Mouse (Mus musculus): ENCODE measurements around the gene Synrg. TPM values are rescaled to one million over a fixed set of nuclear protein-coding genes. Genes with fewer than 3 reads are reported as not detected.

Synrg gene
- polyA plus RNA-seq, 1 experiment from 2014 or later = 3.5 TPM

DNA sequence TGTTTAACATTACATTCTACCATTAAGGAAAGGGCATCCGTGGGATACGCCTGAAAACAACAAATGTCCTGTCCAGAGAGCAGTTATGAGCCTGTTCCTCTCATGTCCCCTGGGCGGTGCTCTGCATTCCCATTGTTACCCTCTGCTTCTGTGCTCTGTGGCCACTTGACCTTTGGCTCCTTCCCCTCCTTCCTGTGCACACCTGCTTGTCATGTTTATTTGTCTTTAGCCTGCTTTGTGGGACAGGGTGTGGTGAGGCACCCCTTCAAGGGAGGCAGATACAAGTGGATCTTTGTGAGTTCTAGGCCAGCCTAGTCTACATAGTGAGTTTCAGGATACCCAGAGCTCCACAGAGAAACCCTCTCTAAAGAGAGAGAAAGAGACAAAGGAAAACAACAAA, 30.3 kb downstream of the Synrg start:
- WGBS (ENCODE audit: insufficient replicate concordance) = 79% methylated on average over 3 of the region's 3 CpGs
- H3K4me3 ChIP-seq (ENCODE audit: low read depth, low read length) = no peak overlapping the region
- peak overlapping the region; percentile 18 for H3K27ac ChIP-seq (ENCODE audit: low read depth)
- ATAC-seq (peak; percentile 83), DNase-seq (peak; percentile 19)
- no peaks in the 10 kb centered on the region for H3K27me3 ChIP-seq (ENCODE audit: insufficient read depth, low read length)
- no peaks in the 10 kb centered on the region for H3K4me1 ChIP-seq (ENCODE audit: insufficient read depth)
- no peak overlapping the region for H3K4me2 ChIP-seq (ENCODE audit: low read depth, low read length)
- peaks cover 35% of the 10 kb centered on the region for H3K36me3 ChIP-seq (replicated peaks; ENCODE audit: insufficient read depth, low read length)
- no peaks in the 10 kb centered on the region for H3K9me3 ChIP-seq (ENCODE audit: low read length)
- TF ChIP-seq EP300 (IDR thresholded peaks at IDR 0.05; ENCODE audit: low read depth) = no peak
- TF ChIP-seq CTCF (IDR thresholded peaks at IDR 0.05; ENCODE audit: low read depth) = no peak
- H3K9ac ChIP-seq (replicated peaks) = no peak overlapping the region

DNA sequence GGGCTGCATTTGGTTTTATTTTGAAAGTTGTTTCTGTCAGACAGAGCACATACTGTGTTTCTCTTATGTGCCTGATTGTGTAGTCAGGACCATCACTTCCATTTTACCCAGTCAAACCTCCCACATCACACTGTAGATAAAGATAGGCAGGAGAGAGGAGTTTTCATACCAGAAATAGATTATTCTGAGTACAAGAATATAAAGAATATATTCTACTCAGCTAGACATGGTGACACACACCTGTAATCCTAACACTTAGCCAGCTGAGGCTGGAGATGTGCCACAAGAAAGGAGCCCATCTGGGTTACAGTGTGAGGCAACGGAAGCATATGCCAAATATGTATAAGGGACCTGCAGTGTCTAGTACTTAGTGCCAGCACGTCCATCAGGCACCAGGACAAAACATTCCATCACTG, 31.3 kb downstream of the Synrg start:
- H3K36me3 ChIP-seq (replicated peaks; ENCODE audit: insufficient read depth, low read length) = peaks cover 38% of the 10 kb centered on the region
- WGBS (ENCODE audit: insufficient replicate concordance) = 90% methylated on average over 2 of the region's 2 CpGs
- H3K9ac ChIP-seq (replicated peaks) = no peak overlapping the region
- ATAC-seq (no peak), DNase-seq (no peak)
- no peaks in the 10 kb centered on the region for H3K27me3 ChIP-seq (ENCODE audit: insufficient read depth, low read length)
- H3K27ac ChIP-seq (ENCODE audit: low read depth) = no peak overlapping the region
- no peak overlapping the region for H3K4me3 ChIP-seq (ENCODE audit: low read depth, low read length)
- no peak overlapping the region for H3K4me2 ChIP-seq (ENCODE audit: low read depth, low read length)
- no peak for TF ChIP-seq EP300 (IDR thresholded peaks at IDR 0.05; ENCODE audit: low read depth)
- TF ChIP-seq CTCF (IDR thresholded peaks at IDR 0.05; ENCODE audit: low read depth) = no peak
- no peaks in the 10 kb centered on the region for H3K4me1 ChIP-seq (ENCODE audit: insufficient read depth)
- H3K9me3 ChIP-seq (ENCODE audit: low read length) = no peaks in the 10 kb centered on the region

DNA sequence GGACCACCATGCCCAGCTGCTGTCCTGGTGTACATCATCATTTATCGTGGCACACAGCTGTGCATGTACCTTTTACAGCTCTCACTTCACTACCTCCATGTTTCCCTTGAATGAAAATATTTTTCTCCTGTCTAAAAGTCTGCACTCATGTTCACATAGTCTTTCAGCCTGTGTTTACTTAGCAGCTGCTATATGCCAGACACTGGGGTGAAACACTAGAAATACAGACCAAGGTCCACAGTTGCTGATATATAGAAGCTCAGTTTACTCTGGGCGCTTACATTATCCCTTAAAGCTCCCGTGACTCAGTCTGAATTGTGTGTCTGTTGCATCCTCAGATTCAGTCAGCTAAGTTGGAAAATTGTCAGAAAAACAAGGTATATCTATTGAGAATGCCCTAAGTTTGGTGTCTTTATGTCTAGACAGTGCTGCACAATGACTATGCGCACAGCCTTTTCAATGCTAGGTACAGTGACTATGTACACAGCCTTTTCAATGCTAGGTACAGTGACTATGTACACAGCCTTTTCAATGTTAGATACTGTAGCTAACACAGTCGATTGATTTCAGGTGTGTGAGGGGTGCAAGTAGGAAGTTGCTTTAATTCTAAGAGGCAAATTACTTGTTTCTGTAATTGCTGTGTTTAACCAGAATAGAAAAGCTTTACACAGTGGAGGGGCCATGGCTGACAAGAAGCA, 33.1 kb downstream of the Synrg start:
- TF ChIP-seq CTCF (IDR thresholded peaks at IDR 0.05; ENCODE audit: low read depth) (no peak), EP300 (IDR thresholded peaks at IDR 0.05; ENCODE audit: low read depth) (no peak)
- DNase-seq (no peak), ATAC-seq (no peak)
- WGBS (ENCODE audit: insufficient replicate concordance) = 59% methylated on average over 5 of the region's 5 CpGs
- no peak overlapping the region for H3K9ac ChIP-seq (replicated peaks)
- no peak overlapping the region for H3K4me2 ChIP-seq (ENCODE audit: low read depth, low read length)
- no peaks in the 10 kb centered on the region for H3K9me3 ChIP-seq (ENCODE audit: low read length)
- H3K27me3 ChIP-seq (ENCODE audit: insufficient read depth, low read length) = no peaks in the 10 kb centered on the region
- H3K27ac ChIP-seq (ENCODE audit: low read depth) = peak overlapping the region; percentile 1; the same call in 1 of the 2 replicates
- H3K4me1 ChIP-seq (ENCODE audit: insufficient read depth) = no peaks in the 10 kb centered on the region
- H3K4me3 ChIP-seq (ENCODE audit: low read depth, low read length) = no peak overlapping the region
- H3K36me3 ChIP-seq (replicated peaks; ENCODE audit: insufficient read depth, low read length) = peaks cover 43% of the 10 kb centered on the region

DNA sequence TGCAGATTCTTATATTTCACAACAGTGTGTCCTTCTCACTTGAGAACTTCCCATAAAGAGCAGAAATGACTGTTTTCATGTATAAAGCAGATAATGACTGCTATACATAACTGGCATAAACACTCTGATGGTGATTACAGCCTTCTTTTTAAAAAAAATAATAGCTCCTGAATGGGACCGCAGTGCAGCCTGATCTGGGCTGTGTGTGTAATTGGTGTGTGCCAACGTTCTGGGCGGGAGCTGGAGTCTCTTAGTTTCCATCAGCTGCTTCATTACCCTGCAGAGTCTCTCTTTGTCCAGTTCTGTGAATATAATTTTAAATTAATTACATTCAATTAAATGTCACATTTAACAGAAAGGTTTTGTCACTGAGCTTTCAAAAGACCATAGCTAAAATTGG, 34.8 kb downstream of the Synrg start:
- no peaks in the 10 kb centered on the region for H3K4me1 ChIP-seq (ENCODE audit: insufficient read depth)
- no peak overlapping the region for H3K4me3 ChIP-seq (ENCODE audit: low read depth, low read length)
- H3K27ac ChIP-seq (ENCODE audit: low read depth) = no peak overlapping the region
- no peak for DNase-seq
- ATAC-seq = no peak
- no peaks in the 10 kb centered on the region for H3K27me3 ChIP-seq (ENCODE audit: insufficient read depth, low read length)
- H3K4me2 ChIP-seq (ENCODE audit: low read depth, low read length) = no peak overlapping the region
- no peaks in the 10 kb centered on the region for H3K9me3 ChIP-seq (ENCODE audit: low read length)
- H3K9ac ChIP-seq (replicated peaks) = no peak overlapping the region
- WGBS (ENCODE audit: insufficient replicate concordance) = 89% methylated on average over 3 of the region's 3 CpGs
- TF ChIP-seq CTCF (IDR thresholded peaks at IDR 0.05; ENCODE audit: low read depth) (no peak), EP300 (IDR thresholded peaks at IDR 0.05; ENCODE audit: low read depth) (no peak)
- peaks cover 54% of the 10 kb centered on the region for H3K36me3 ChIP-seq (replicated peaks; ENCODE audit: insufficient read depth, low read length)

DNA sequence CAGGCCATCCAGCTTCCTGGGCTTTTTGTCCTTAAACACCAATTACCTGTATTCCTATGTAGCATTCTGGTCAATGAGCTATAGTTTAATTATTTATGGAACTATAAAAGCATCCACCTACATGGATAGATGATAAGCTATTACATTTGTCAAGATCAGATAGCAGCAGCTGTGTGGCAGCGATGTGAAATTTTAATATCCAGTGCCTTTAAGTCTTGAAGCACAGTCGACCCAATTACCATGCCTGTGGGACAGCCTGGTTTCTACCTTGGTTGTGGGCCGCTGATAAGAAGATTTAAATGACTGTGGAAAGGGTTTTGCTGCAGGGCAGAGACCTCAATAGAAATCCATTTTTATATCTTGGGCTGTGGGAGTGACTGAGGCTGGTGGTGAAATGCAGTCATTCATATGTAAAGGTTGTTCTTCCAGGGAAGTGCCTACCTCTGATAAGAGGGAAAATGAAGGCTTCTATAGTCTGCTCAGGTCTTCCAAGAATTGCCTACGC, 35.2 kb downstream of the Synrg start:
- no peak for ATAC-seq
- no peak overlapping the region for H3K4me3 ChIP-seq (ENCODE audit: low read depth, low read length)
- no peak for TF ChIP-seq EP300 (IDR thresholded peaks at IDR 0.05; ENCODE audit: low read depth)
- TF ChIP-seq CTCF (IDR thresholded peaks at IDR 0.05; ENCODE audit: low read depth) = no peak
- no peak overlapping the region for H3K4me2 ChIP-seq (ENCODE audit: low read depth, low read length)
- no peak overlapping the region for H3K27ac ChIP-seq (ENCODE audit: low read depth)
- no peaks in the 10 kb centered on the region for H3K4me1 ChIP-seq (ENCODE audit: insufficient read depth)
- no peaks in the 10 kb centered on the region for H3K9me3 ChIP-seq (ENCODE audit: low read length)
- H3K36me3 ChIP-seq (replicated peaks; ENCODE audit: insufficient read depth, low read length) = peaks cover 56% of the 10 kb centered on the region
- no peak overlapping the region for H3K9ac ChIP-seq (replicated peaks)
- no peak for DNase-seq
- no peaks in the 10 kb centered on the region for H3K27me3 ChIP-seq (ENCODE audit: insufficient read depth, low read length)
- WGBS (ENCODE audit: insufficient replicate concordance) = 85% methylated on average over 4 of the region's 4 CpGs

DNA sequence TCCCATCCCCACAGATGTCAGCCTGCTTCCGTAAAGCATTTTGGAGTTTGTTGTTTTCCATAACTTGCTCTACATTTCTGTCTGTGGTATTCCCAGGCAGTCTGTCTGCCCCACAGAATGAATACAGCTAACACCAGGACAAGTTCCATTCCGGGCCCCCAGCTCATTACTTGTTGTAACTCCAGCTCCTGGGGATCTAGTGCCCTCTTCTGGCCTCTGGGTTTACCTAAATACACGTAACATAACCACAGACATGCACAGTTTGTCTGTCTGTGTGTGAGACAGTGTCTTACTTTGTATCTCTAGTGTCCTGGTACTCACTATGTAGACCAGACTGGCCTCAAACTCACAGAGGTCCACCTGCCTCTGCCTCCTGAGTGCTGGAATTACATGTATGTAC, 37.0 kb downstream of the Synrg start:
- no peaks in the 10 kb centered on the region for H3K4me1 ChIP-seq (ENCODE audit: insufficient read depth)
- peaks cover 43% of the 10 kb centered on the region for H3K36me3 ChIP-seq (replicated peaks; ENCODE audit: insufficient read depth, low read length)
- no peaks in the 10 kb centered on the region for H3K9me3 ChIP-seq (ENCODE audit: low read length)
- TF ChIP-seq CTCF (IDR thresholded peaks at IDR 0.05; ENCODE audit: low read depth) = peak; percentile 30
- TF ChIP-seq EP300 (IDR thresholded peaks at IDR 0.05; ENCODE audit: low read depth) = no peak
- H3K27me3 ChIP-seq (ENCODE audit: insufficient read depth, low read length) = no peaks in the 10 kb centered on the region
- H3K9ac ChIP-seq (replicated peaks) = no peak overlapping the region
- WGBS (ENCODE audit: insufficient replicate concordance) = 89% methylated on average over 3 of the region's 3 CpGs
- ATAC-seq (no peak), DNase-seq (no peak)
- no peak overlapping the region for H3K4me3 ChIP-seq (ENCODE audit: low read depth, low read length)
- no peak overlapping the region for H3K27ac ChIP-seq (ENCODE audit: low read depth)
- no peak overlapping the region for H3K4me2 ChIP-seq (ENCODE audit: low read depth, low read length)

Data from liver, postnatal 0 days (tissue).